Mouse (Mus musculus) G1E (cell line): ENCODE results near the gene Serpinh1.

Source experiments
- CTCF ChIP-seq: IDR thresholded peaks from 2 replicates; pipeline ENCODE4 v1.5.1; 2012; ENCODE audit warnings: low read depth, low read length, inconsistent platforms, mixed read lengths
- GATA1 ChIP-seq: IDR thresholded peaks from 2 replicates; pipeline ENCODE4 v1.6.1; 2012; ENCODE audit warnings: borderline replicate concordance, low read length, inconsistent platforms, mixed read lengths
- GATA2 ChIP-seq: IDR thresholded peaks from 2 replicates; pipeline ENCODE4 v1.6.1; 2012; ENCODE audit warnings: low read depth, low read length, inconsistent platforms, borderline replicate concordance
- POLR2AphosphoS5 ChIP-seq: IDR thresholded peaks from 2 replicates; pipeline ENCODE4 v1.6.1; 2012; ENCODE audit warnings: low read depth, low read length, inconsistent platforms; ENCODE audit not compliant: insufficient replicate concordance
- TAL1 ChIP-seq: conservative IDR thresholded peaks from 2 replicates; pipeline ENCODE4 v1.6.1; 2012; ENCODE audit warnings: low read depth, low read length, inconsistent platforms, mixed read lengths

- no peak for TF ChIP-seq CTCF
- no peak for TF ChIP-seq TAL1
- TF ChIP-seq GATA1 = no peak
- no peak for TF ChIP-seq GATA2
- no peak for TF ChIP-seq POLR2AphosphoS5
Measured at GRCm38 (mm10) chr7:99360803-99361414, 7.9 kb upstream of the Serpinh1 start.
